Mouse (Mus musculus): Measurements from ENCODE around the gene Trappc3l.

DNA sequence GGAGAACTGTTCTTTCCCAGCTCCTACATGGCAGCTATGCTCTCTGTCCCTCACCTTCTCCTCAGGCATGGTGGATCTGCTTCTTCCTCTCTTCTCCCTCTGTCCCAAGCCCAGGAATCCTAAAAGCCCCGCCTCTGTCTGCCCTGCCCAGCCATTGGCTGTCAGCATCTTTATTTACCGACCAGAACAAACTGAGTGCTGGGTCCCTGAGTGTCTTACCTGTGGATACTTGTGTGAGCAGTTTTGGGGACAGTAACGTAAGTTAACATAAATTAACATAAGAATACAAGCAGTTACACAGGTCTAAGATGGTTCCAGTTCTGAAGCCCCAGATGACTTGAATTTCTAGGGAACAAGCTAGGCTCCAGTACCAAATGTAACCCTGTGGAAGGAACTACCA is 29.2 kb downstream of the Trappc3l start:
- TF ChIP-seq CTCF (IDR thresholded peaks at IDR 0.05; ENCODE audit: low read depth): no peak
- no peak for TF ChIP-seq EP300 (optimal IDR thresholded peaks at IDR 0.05)

All from stomach, postnatal 0 days (tissue).